Mouse (Mus musculus) ES-Bruce4 (cell line): ENCODE measurements around the gene Ggt1.

Source experiments
- CTCF ChIP-seq: IDR thresholded peaks from one replicate; pipeline ENCODE4 v1.8.1; 2011; ENCODE audit warnings: low read depth, low read length
- EP300 ChIP-seq: IDR thresholded peaks from 2 replicates; pipeline ENCODE4 v1.6.1; 2011; ENCODE audit warnings: low read depth, low read length; ENCODE audit not compliant: insufficient read depth
- POLR2A ChIP-seq: IDR thresholded peaks from one replicate; pipeline ENCODE4 v1.8.1; 2011; ENCODE audit warnings: low read length; ENCODE audit not compliant: insufficient read depth

DNA sequence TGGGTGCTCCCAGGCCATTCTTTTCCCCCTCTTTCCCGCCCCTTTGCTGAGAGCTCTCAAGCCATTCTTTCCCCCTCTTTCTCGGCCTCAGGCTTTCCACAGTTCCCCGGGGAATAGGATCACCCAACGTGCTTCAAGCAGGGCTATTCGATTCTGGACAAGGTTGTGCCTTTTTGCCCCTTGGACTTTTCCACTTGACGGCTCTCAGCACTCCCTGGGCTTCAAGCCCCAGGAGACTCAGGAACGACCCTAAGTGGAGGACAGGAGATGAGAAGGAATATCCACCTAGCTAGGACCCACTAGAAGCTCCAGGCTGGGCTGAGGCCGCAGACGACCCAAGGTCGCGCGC lies 44.7 kb upstream of the Ggt1 start:
- no peak for TF ChIP-seq CTCF
- TF ChIP-seq POLR2A: no peak
- TF ChIP-seq EP300: no peak
